Mouse (Mus musculus) NIH3T3 (cell line): ENCODE data around the gene Lztr1.

ENCODE experiments used
- DNase-seq: peaks from one replicate; pipeline ENCODE4 v3.0.0-alpha.2; 2012; ENCODE audit warnings: low read depth

The Lztr1 gene

DNA sequence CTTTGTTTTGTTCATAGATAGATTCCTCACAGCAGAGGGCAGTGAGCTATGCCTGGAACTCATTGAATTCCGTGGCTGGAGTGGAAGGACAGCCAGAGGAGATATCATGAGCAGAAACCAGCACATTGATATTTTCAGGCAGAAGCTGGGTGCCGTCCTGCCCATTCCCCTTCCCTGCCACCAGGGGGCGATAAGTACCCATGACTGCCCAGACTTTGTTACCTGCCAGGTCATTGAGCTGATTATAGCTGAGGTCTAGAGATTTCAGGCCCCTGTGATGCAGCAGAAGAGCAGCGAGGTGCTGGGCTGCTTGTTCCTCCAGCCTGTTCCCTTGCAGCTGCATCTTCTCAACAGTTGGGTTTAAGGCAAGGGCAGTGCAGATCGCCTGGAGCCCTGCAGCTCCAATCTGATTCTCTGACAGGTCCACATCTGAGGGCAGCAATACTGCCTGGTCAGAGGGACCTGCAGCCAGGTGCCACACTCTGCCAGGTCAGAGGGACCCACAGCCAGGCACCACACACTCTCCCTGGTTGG, 49.5 kb downstream of the Lztr1 start:
- peak; percentile 83 for DNase-seq

DNA sequence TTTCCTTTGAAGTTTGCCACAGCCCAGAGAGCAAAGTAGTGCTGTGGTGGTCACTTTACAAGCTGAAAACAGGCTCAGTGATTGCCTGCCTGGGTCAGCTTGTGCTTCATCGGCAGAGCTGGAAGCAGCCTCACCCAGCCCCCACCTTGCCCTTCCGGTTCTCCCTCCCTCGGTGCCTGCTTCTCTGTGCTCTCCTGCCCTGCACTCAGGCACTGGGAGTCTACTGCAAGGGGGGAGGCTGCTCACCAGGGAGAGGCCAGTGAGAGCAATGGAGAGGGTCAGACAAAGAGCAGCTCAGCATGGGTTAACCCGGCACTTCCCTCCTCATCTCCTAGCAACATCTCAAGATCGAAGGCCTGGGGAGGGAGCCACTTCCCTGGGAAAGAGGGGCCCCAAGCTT, 50.3 kb downstream of the Lztr1 start:
- DNase-seq: no peak

DNA sequence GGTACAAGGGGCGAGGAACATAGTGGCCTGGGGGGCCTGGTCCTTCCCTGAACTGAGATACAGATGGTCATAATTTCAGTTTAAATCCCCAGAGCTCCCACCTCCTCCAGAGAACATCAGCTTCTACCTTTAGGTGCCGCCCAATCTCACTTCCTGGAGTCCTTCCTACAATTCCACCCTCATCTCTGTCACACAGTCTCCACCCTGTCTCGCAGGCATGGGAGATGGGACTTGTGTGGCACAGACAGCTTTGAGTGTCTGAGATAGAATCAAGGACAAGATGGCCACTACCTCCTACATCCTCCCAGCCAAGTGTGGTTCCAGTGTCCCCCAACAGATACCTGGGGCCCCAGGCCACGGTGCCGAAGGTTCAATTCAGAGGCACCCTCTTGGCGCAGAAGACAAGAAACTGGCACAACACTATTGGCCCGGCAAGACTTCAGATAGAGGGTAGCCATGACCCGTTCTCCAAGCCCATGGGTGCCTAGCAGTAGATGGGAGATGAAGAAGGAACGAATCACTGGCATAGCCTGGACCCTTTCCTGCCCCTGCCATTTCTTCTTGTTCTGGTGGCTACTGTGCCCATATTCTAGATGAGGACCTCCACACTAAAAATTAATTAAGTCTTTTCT, 51.0 kb downstream of the Lztr1 start:
- DNase-seq: no peak

DNA sequence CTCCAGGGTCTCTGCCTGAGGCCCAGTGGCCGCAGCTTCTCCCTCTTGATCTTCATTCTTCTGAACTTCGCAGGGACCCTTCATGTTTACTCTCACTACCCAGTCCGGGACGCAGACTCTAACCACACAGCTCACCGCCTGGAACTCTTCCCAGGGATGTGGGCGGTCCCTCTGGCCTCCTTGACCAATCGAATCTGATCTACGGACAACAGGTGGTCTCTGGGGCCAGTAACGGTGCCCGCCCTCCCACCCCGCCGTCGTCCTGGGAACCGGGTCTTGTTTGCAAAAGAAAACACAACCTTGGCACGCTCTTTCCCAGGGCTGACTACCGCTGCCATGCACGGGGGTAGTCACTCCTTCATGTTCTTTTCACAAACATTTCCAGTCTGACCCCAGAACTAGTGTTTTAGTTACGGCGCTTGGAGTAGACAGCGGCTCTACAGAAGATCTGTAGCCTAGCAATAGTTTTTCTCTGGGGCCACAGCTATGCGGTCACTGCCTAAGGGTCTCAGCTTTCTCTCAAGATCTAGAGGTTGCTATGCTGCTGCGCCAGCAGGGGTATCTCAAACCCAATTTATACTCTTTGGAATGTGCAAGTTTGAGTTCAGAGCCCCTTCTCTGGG, 52.8 kb downstream of the Lztr1 start, which contains the start of gene Lrrc74b:
Gene Lrrc74b, minus strand, starts transcription at position 120 of the 623 bp plus-strand sequence.
- DNase-seq: peak; percentile 79

DNA sequence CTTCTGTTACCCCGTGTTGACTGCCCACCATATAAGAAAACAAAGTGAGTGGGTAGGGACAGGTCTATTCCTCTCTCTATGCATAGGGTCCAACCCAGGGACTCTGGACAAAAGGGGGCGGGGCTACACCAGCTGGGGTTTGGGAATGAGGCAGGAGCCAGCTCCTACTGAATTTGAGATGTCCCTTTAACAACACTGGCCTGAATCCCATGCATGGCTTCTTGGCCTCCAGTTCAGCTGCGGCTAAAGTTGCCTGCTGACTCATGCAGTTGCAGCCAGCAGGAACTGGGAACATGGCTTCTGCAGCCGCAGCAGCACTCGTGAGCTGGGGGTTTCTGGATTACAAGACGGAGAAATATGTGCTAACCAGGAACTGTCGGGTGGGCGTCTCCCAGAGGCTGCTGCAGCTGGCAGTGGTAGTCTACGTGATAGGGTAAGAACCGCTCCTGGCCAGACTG, 53.3 kb downstream of the Lztr1 start, which contains the start of gene P2rx6:
Gene P2rx6, plus strand, starts transcription at position 135 of the 458 bp plus-strand sequence.
- peak; percentile 84 for DNase-seq

DNA sequence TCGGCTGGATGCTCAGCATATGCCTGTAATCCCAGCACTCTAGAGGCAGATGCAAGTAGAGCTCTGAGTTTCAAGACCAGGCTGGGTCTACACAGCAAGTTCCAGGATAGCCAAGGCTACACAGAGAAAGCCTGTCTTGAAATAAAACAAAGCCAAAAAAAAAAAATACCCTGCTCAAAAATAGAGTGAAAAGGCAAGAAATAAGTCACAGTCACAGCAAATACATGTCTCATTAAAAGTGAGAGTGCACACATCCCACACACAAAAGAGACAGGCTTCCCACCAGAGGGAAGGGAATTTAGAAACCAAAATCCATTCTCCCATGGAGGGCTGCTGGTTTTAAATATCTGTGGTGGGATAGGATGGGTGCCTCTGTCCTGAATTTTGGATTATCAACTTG, 55.1 kb downstream of the Lztr1 start:
- no peak for DNase-seq

DNA sequence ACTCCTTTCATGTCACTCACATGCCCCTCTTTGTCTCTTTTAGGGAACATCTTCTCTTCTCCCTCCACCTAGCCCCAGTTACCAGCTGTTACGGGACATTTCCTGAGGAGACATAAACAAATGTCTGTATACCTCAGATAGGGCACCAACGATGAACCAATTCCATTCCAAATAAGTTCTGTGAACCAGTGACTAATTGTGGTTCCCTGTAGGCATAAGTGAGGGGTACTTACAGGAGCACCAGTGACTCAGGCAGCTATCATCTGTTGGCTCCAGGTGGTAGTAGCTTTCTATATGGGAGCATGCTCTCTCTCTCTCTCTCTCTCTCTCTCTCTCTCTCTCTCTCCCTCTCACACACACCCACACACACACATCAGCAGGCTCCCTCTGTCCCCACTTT, 55.7 kb downstream of the Lztr1 start:
- DNase-seq: peak; percentile 18

DNA sequence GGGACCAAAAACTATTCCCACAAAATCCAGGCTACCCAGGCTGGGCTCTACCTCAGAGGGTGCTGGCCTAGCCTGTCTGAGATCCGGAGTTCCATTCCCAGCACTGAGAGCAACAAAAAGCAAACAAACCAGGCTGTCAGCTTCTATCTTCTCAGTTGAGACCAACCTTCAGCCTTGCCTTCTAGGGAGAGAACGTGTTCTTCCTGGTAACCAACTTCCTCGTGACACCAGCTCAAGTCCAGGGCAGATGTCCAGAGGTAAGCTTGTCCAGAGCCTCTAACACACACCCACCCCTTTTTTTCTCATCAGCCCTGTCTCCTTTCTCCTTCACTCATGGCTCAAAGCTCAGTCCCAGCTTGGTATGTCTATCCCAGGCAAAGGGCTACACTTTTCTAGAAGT, 56.3 kb downstream of the Lztr1 start:
- no peak for DNase-seq

DNA sequence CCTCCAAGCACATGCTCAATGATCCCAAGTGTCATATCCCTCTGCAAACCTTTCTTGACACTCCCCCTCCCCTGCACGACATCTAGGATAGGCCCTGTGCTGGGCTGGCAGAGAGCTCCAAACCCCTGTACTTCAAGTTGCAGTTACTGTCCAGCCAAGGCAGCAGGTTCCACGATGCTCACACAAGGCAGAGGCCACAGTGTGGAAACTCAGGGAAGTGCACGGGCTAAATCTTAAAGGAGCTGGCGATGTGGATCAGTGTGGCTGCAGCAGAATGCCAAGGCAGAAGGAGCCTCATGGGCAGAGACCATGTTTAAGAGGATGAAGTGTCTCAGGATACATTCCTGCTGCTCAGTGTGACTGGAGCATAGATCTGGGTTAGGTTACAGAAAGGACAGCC, 57.7 kb downstream of the Lztr1 start:
- DNase-seq: peak; percentile 38
